Mouse (Mus musculus) thymus, postnatal 25 days (tissue): Measurements from ENCODE around the gene Zfp574.

Experiments
- DNase-seq: peaks from one replicate; pipeline ENCODE4 v3.0.0; 2022

Gene Zfp574

DNA sequence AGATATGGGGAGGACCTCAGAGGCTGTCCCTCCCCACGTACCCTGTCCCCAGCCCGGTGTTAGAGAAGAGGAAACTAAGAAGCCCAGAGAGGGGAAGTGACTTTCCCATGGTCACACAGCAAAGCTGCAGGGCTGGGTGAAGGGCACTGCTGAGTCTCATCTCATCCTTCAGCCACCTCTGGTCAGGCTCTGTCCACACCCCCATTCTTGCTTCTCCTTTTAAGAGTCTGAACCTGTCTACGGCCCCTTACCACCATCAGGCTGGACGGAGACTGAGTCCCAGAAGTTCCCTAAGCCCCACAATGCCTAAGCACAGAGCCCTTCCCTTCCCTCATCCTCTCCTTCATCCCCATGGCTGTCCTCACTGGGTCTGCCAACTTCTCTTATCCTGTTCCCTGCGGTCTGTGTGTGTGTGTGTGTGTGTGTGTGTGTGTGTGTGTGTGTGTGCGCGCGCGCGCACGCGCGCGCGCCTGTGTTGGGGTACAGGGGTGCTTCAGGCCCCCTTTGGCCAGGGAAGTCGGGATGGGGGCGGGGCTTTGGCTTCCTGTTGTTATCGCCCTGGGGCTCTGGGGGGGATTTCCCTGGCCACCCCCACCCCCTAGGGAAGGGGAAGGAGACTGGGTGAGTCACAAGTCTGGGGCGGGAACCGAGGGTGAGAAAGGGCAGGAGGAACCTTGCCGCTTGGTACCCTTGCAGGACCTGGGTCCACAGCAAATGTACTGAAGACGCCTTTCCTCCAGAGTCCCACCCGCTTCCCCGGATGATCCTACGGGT lies 47.9 kb downstream of the Zfp574 start:
- DNase-seq: peak; percentile 62

DNA sequence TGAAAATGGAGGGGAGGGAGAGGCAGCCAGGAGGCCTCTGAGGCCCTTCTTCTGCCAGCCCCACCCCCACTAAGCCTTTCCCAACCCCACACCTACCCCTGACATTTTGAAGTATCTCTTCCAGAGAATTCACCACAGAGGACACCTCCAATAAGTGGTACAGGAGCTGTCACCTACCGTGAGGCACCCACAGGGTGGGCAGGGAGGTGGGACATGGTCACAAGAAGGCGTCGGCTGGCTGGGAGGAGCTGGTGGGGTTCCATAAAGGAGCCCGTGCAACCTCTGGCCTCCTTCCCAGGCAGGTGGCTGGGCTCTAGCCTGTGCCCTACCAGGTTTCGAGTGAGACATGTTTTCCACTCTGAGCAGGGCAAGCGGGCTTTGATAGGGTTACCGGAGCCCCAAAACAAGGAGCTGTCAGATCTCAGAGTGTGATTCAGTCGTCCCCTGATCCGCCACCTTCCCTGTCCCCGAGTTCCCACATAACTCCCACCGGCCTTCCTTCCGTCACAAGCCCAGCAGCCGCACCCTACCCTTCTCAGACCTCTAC lies 48.9 kb downstream of the Zfp574 start:
- no peak for DNase-seq

DNA sequence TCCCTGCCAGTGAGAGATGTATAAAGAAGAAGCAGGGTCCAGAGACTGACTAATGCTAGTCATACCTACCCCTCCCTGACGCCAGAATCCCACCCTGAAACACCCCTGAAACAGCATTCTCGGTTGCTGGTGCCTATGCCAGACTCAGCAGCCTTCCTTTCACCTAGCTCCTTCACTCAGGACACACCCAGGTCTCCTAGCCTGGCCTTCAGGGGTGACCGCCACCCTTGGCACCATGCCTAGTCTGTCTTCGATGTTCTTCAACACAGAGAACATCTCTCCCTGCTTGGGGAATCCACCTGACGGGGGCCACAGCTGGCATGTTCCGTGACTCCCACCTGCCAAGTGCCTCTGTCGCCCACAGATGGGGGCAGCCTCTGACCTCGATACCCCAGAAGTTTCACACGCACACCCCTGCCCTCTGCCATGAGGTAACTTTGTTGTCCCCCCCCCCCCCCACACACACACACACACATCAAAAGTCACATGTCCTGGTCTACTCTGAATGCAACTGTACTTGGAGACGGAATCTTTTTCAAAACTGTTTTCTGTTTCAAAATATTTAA lies 53.4 kb downstream of the Zfp574 start:
- no peak for DNase-seq

DNA sequence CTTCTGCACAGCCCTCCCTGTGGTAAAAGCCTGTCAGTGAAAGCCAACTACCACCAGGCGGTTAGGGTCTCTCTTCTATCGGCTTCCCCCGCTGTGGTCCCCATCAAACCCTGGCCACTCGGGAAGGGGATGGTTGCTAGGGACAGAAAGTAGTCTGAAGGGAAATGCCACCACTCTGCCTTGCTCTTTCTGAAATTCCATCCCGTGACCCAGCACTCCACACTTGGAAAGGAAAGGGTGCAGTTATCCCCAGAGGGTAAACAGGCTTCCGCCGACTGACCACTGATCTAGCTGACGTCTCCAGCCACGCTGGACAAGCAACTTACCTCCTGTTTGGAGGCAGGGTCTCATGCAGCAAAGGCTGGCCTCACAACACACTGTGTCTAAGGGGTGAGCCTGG lies 55.6 kb downstream of the Zfp574 start:
- no peak for DNase-seq

DNA sequence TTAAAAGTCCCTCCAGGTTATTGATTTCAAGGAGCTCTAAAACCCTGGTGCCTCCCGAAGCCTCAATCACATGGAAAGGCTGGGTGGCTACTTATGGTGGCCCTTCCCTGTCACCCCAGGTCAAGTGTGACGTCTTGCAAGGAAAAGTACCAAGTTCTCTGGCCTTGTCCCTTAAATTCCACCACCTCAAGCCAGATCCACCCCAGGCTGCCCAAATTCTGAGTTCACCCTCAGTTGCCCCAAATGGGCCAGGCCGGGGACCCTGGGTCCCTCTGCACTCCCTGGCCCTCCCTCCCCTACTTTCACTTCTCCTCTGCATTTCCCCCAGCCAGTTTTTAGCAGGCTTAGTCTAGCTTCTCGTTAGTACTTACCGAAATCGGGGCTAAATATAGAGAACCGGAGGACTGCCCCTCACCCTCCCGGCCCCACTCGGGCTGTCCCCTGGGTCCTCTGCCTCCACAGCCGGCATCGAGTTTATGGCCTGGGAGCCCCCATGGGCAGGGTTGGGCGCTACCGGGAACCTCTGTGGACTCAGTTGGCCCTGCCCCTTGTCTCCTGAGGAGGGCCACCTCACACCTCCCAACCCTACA lies 57.1 kb downstream of the Zfp574 start:
- DNase-seq: no peak

DNA sequence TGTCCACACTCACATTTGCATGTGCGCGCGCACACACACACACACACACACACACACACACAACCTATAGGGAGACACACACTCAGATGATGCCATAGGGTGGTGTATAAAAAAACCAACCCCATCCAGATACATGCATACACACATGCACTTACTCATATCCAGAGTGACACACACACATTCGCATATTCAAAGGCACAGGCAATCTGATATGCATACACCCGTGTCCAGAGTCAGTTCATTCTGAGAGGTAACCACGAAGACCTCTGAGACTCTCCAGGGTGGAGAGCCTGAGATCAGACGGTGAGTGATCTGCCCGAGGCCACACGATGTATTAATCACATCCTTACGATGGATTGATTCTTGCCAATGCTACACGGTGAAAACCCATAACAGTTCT lies 58.2 kb downstream of the Zfp574 start:
- no peak for DNase-seq

DNA sequence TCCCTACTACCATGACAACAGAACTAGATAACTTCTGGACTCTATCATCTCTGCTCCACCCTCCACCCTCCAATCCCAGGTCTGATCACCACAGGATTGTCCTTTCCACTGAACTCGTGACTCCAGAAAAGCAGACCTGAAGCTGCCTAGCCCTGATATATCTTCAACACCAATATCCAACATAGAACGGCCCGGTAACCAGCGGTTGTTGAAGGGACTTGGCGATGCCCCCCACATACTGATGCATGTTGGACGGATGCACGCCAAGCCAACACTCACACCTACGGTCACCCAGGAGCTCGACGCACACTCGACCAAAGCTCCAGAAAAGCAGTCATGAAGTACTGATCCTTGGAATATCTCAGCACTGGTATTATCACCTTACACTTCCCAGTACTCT lies 58.9 kb downstream of the Zfp574 start:
- no peak for DNase-seq

DNA sequence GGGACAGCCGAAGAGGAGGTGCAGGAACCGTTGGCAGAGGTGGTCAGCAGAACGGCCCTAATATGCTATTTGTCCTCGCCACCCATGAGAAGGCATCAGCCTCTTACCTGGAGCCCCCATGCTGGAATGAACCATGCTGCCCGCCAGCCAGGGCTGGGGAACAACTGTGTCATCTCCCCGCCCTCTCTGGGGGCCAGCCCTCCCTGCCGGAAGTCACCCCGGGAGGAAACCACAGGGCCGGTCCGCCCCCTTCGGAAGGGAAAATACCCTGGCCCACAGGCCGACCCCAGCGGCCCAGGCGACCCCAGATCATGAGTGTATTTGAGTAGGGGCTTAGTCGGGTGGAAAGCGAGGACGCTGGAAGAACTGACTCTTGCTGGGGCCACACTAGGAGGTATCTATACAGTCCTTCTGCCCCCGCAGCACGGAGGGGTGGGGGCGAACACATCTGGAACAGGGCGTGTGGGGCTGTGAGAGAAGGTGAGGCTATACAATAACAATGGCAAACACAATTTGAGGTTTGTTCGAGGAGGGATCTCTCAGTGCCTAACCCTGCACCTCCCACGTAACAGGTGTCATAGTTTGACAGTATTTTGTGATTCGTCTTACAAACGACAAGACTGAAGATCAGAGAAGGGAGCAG lies 60.1 kb downstream of the Zfp574 start:
- peak; percentile 85 for DNase-seq
